Mouse (Mus musculus): Measurements from ENCODE around the gene Rcor1.

Gene Rcor1

GRCm38 (mm10) chr12:111164310-111164751, 125.2 kb downstream of the Rcor1 start:
- DNase-seq (ENCODE audit: low spot score): peak; percentile 90

GRCm38 (mm10) chr12:111165146-111165812, 126.1 kb downstream of the Rcor1 start:
- no peak for DNase-seq (ENCODE audit: low spot score)
